Mouse (Mus musculus) left cerebral cortex, postnatal 14 days (tissue): ENCODE data around the gene Gm3417. TPM values are rescaled to one million over a fixed set of nuclear protein-coding genes. Genes with fewer than 3 reads are reported as not detected.
A peak's percentile ranks its signal among the peaks of the same experiment; 100 is the strongest.
"Not testable (repeated sequence)": the region's sequence is repeated elsewhere in the genome, so short reads cannot be mapped to it uniquely, and the experiment has no call there.

Source experiments
- DNase-seq, 2 experiments: peaks; one replicate each; pipeline ENCODE4 v3.0.0; 2021 to 2022; ENCODE audit warnings: low spot score in 2 of 2, mixed read lengths in 1 of 2
- intact Hi-C: fragments of 180-260 bp; cut with DNase I; formaldehyde crosslinking; loops from one replicate; pipeline ENCODE4 v1.15.1; 2025
- total RNA-seq, 2 experiments: library from RNA; stranded (reverse); gene quantifications; 2 replicates each; pipeline ENCODE4 v1.2.3; 2021

Gm3417 gene
- total RNA-seq, 2 experiments from 2014 or later: not detected

DNA sequence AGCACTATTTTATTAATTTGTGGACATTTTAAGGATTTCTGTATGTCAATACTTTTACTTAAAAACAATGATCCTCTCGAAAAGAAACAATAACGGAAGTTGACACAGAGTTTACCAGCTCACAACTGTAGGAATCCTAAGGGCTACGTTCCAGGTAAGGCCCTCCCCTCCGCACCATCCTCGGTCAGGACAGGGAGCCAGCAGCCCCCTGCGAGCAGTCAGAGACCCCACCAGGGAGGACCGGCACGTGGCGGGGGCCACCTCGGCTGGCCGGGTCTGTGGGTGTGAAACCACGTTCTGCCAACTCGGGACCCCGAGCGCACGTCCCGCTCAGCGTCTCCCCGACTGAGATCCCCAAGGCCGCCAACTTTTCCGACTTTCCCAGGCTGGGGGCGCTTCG is 18.1 kb downstream of the Gm3417 start:
- intact Hi-C loops: no loop called here
- DNase-seq: no peak

DNA sequence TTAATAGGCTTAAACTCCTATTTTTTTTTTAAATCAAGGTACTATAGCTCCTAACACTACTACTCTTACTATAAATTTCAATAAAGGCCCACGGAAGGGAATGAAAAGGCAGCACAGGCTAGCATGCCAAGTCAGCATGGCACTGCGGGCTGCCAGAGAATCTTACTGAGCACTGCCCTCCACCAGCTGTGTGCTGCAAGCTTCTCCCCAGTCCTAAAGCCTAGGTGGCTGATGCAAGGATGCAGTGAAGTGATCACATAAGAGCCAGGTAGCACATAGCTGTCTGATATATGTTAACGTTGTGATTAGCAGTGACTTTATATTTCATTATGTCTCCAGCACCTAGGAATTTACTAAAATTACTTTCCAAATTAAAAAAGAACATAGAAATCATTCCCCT is 18.6 kb downstream of the Gm3417 start:
- DNase-seq: no peak
- intact Hi-C loops: no loop called here

DNA sequence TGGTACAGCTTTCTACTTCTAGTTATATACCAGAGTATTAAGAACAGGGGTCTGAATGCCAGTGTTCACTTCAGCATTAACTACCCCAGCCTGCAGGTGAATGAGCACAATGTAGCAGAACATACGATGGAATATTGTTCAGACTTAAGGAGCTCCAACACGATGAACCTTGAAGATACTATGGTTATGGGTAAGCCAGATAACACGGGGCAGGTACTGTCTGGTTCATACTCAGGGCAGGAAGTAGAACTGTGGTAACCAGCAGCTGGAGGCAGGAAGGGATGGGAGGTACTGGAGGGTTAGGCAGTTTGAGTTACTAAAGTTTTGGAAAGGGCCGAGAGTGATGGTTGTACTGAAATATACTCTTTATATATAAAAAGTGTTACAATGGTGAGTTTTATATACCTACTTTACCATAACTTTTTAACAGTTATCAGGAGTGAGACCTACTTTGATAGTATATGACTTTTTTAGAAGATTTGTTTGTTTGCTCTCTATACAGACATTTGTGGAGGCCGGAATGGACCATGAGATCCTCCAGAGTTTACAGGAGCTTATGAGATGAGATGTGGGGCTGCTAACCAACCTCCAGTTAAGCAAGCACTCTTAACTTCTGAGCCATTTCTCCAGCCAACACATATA is 19.8 kb downstream of the Gm3417 start:
- no peak for DNase-seq
- intact Hi-C loops: no loop called here

DNA sequence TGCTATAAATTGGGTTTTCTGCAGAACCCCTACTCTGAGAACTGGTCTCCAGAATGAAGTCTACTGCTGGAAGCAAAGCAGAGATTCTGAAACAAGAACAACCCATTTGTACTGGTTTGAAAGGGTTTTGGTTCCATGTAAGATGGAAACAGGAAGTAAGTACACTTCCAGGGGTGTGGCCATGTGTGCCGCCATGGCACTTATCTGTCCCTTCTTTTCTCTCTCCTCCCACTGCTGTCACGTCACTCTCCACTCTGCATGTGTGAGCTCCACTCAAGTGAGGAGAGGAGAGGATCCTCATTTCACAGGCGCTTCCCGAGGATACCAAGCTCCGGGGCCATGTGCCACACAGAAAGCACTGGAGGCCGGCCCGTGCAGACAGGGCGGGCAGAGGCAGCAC is 25.1 kb downstream of the Gm3417 start:
- DNase-seq: no peak
- intact Hi-C loops: no loop called here

DNA sequence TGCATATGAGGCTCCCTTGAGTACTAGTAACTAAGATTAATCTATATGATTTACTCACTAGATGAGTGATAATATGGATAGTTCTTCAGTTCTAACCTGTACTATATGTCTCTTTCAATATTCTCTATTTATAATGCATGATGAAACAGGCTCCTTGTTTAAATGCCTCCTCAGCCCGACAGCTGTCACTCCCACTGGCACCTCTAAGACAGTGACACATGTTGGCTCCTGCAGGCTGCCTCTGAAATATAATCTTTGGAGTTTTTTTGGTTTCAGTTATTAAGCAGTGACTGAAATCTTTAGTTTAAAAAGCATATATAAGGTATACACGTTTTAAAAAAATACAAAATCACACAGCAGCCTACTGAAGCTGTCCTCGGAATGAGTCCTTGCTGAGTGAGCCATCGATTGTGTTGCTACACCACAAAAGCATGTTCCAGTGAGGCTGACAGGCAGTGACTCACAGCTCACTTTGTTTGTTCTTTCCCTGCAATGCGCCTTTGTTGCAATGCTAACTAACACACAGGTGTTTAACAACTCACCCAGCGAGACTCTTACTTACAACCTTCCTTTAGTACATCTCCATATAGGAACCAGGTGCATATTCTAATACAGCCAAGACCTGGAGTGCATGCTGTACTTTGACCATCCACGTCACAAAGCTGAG is 29.3 kb downstream of the Gm3417 start:
- DNase-seq: no peak

DNA sequence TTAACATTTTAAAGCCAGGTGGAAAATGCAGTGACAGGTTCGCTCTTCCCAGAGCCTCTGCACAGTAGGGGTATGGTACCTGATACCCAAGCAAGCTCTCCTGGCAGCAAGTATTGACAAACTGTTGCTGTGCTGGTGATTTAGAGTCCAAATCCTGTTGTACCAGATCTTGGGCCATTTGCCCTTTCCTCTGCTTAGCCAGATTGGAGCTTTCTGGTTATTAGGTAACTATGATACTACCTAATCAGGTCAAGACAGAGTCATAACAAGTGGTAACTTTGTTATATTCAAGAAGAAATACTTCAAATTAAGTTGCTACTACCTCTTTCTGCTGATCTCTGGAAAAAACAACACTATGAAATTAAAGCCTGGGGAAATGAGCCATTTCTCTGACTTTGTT is 34.0 kb downstream of the Gm3417 start:
- intact Hi-C loops: no loop called here

More for the DNA sequence above, 29.3 kb downstream of the Gm3417 start:
- intact Hi-C loops: no loop called here

DNA sequence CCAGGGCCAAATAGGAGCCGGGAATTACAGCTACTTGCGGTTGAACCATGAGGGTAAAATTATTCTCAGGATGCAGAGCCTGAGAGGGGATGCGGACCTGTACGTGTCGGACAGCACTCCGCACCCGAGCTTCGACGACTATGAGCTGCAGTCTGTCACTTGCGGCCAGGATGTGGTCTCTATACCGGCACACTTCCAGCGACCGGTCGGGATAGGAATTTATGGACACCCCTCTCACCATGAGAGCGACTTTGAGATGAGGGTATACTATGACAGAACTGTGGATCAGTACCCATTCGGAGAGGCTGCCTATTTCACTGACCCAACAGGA is 34.9 kb downstream of the Gm3417 start:
- DNase-seq: peak in 1 of 2 experiments; percentile 22
- intact Hi-C loops: no loop called here

More for the DNA sequence above, 34.0 kb downstream of the Gm3417 start:
- DNase-seq: no peak

DNA sequence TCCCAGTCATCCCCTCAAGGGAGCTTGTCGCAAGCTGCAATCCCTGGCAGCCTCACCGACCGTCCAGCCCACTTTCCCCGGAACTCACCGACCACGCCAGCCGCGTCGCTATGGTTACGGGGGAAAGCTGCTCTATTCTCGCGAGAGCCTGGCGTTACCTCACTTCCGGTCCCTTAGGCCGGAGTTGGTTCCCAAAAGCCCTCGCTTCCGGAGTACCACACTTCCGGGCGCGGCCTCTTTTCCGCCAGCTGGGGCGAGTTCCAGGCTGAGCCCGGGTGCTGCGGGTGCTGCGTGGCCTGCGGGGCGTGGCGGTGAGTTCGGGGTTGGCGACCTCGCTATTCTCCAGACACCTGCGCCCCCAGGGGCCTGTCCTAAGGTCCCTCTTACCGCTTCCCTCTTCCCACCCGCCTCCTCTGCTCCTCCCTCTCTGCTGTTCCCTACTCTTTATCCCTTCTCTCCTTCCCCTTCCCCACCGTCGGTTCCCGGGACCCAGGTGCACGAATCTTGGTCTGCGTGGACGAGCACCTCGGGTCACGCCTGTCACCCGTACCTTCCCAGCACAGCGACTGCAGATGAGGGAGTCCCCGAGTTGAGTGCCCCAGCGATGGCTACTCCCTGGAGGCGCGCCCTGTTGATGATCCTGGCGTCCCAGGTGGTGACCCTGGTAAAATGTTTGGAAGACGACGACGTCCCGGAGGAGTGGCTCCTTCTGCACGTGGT is 35.4 kb downstream of the Gm3417 start, which contains the start of the genes Wdr27 and 1600012H06Rik:
Gene Wdr27, minus strand, starts transcription at position 150 of the 720 bp plus-strand sequence.
Gene 1600012H06Rik, plus strand, starts transcription at position 176 of the 720 bp plus-strand sequence.
- DNase-seq: peak; percentile 98 to 99
- intact Hi-C loops: no loop called here

DNA sequence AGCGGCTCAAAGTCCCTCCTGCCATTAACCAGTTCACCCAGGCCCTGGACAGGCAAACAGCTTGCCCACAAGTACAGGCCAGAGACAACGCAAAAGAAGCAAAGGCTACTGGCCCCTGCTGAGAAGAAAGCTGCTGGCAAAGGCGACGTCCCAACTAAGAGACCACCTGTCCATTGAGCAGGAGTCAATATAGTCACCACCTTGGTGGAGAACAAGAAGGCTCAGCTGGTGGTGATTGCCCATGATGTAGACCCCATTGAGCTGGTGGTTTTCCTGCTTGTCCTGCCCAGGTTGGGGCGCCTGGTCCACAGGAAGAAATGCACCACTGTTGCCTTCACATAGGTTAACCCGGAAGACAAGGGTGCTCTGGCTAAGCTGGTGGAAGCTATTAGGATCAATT is 36.4 kb downstream of the Gm3417 start:
- DNase-seq: not testable (repeated sequence)

DNA sequence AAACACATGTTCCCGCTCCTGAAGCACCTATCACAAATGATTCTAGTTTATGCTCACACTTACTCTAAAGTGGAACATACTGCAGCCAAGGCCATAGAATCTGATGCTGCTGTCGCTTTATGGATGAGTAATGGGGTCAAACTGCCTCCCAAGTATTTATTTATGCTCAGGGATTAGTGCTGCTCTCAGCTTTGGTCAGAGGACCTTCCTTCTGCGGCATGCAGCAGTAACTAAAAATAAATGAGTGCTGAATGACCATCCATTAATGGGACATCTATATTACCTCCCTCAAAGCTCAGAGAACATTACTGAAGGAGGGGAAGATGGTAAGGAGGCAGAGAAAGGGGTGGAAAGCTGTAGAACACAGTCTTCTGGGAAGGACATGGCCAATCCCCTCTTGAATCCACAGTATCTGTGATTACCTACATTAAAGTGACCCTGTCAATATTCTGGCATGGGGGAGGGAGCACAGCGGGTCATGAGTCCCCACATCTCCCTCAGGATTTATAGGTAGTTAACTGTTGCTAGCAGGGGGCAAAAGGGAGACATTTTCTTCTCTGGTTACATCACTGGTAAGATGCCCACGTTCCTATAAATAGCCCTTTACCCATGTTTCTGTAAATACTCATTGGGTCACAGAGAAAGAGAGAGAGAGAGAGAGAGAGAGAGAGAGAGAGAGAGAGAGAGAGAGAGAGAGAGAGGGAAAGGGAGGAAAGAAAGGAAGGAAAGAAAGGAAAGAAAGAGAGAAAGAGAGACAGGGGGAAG is 42.6 kb downstream of the Gm3417 start:
- intact Hi-C loops: no loop called here
- DNase-seq: no peak

More for the DNA sequence above, 36.4 kb downstream of the Gm3417 start:
- intact Hi-C loops: not testable (repeated sequence)

DNA sequence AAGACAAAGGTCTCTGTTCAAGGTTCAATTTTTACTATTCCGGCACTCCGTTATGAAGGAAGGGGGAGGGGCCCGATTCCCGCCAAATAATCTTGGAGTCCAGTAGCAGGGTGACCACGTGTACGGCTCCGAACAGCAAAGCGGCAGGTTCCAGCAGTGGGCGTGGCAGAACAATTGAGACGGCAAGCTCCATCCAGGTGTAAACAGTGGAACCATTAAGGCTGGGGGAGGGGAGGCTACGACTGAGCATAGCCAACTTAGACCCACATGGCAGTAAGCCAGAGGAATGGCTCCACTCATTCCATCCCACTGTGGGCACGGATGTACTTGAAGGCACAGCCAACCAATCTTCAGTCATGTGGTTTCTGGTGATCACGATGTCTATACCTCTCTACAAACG is 43.3 kb downstream of the Gm3417 start:
- intact Hi-C loops, DNase-seq: not testable (repeated sequence)

DNA sequence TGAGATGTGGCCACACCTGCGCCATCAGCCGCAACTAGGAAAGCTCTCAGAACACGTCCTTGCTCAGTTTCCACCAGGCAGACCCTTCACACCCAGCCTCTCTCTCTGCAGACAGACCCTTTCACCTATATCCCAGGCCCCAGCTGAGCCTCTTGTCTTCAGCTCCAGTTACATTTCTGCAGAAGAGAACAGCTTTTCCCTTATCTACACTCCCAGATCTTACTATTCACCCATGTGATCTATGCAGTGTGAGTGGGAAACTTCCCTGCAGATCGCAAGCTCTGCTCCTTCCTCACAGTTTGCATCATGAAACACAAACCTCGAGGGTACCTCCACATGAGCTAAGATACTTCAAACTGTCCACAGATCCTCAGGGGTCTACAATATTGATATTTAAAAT is 47.1 kb downstream of the Gm3417 start:
- intact Hi-C loops: no loop called here

DNA sequence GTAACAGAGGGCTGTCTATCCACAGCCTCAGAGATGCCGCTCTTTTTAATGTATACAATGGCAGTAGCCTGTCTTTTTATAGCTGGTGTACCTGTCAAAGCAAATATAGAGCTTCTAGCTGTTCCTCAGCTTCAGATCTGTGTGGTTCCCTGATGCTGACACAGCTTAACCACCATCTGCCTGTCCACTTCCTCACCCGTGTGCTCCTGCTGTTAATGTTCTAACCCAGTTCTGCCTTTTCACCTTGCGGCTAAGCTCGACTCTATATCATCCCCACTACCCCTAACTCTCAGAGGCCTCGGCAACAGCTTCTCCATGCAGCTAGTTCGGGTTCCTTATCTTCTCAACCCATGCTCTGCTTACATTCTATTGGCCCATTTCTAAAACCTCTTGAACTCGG is 47.9 kb downstream of the Gm3417 start:
- no peak for DNase-seq
- intact Hi-C loops: no loop called here

More for the DNA sequence above, 47.1 kb downstream of the Gm3417 start:
- DNase-seq: no peak

DNA sequence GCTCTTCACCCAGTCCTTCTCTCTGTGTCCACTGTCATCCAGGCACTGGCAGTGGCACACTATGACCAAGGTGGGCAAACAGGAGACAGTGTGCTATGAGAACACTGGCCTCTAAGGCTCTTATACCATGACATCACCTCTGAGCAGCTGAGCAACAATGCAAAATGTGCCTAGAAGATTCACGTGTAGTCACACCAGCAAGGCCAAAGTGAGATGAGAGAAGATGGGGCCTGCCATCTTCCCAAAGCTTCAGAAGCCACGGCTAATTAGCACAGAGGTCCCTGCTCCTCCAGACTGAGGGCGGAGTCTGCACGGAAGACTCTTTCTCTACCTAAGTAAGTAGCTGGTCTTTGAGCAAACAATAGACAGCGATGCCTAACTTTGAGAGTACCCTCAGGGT is 50.0 kb downstream of the Gm3417 start:
- intact Hi-C loops: no loop called here
- no peak for DNase-seq

DNA sequence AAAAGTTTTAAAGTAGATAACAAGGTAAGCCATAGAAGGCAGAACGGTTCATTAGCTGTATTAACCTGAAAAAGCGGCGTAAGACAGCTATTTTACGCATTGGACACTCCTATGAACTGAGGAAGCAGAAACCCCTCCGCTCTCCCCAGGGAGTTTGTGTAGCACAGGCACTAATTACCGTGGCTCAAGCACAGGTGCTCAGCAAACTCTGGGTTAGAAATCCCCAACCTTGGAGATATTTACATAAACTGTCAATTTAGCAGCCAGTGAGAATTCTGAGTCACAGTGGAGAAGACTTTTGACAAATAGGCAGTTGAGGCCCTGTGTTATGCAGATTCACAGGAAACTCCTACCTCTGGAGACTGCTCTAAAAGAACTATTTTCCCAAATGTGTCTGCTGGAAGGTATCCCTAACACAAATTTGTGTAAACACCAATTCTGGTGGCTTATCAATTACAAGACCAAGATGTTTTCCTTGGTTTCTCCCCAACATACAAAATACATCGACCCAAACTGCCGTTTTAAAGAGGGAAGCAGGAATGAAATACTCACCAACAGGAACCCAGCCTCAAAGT is 50.9 kb downstream of the Gm3417 start:
- intact Hi-C loops: no loop called here

DNA sequence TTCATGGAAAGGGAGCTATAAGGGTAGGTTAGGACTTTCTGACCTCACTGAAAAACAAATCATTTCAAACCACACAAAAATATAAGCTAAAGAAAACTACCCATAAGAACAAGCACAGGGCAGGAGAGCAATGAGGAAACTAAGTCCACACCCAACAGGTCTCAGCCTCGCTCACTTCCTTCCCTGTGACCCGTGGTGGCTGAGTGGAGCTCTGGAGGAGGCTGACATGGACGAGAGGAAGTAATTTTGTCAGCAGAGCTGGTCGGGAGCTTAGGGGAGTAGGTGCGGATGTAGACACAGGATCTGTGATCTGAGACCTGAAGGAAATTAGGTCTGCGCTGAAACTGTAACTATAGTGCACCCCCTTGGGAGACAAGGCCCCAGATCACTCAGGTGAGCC is 57.0 kb downstream of the Gm3417 start:
- intact Hi-C loops: no loop called here
- DNase-seq: no peak

More for the DNA sequence above, 50.9 kb downstream of the Gm3417 start:
- no peak for DNase-seq

DNA sequence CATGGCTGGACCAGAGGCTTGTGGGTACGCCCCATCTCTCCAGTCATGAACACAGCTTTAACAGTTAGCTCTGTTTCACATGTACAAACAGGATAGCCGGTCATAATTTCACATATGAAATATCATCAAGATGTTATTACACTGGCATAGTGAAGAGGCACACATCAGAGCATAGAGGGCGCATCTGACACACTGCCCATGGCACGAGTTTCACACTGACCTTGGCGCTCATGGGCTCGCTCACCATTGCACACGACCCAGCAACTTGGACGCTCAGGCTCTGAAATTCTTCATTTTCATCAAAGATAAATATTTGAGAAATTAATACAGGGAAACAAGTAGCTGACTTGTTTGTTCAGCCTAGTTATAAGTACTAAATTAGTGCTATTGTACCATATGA is 60.7 kb downstream of the Gm3417 start:
- DNase-seq: no peak
- intact Hi-C loops: no loop called here

DNA sequence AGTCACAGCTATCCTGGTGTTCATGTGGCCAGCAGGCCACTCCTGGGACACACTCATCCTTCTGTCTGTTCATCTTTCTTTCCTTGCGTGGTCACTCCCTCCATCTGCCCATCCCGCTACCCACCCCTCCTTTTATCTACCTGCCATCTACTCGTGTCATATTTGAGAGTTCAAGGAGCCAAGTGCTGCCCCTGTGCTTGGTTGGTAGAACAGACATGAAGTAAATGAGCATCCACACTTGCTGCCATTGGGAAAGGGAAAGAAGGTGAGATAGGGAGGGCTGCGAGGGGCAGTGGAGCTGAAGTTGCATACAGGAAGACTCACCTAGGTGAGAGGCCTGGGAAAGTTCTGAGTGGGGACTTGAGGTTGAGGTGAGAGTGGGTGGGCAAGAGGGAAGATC is 64.2 kb downstream of the Gm3417 start:
- intact Hi-C loops: no loop called here
- DNase-seq: no peak
